Mouse (Mus musculus) lung, embryonic 16.5 days (tissue): ENCODE data around the gene Mef2c. TPM values are rescaled to one million over a fixed set of nuclear protein-coding genes. Genes with fewer than 3 reads are reported as not detected.

Experiments used
- ATAC-seq: fragments of 200-750 bp; cut with Nextera tagmentation; 2 replicates; pipeline ENCODE4 v1.8.0; 2017; ENCODE audit warnings: low read depth, mild to moderate bottlenecking, moderate library complexity
- H3K27ac ChIP-seq: fragments of 300-500 bp; sonication (generic); 2 replicates; pipeline ENCODE4 v1.5.1; 2014; ENCODE audit warnings: mild to moderate bottlenecking, control low read depth, low read length
- H3K27me3 ChIP-seq: fragments of 300-500 bp; sonication (generic); 2 replicates; pipeline ENCODE4 v1.6.1; 2014; ENCODE audit warnings: low read depth, low read length, mixed read lengths; ENCODE audit not compliant: control insufficient read depth, insufficient read depth
- H3K36me3 ChIP-seq: fragments of 300-500 bp; sonication (generic); 2 replicates; pipeline ENCODE4 v1.6.1; 2014; ENCODE audit warnings: low read length; ENCODE audit not compliant: control insufficient read depth, insufficient read depth
- H3K4me1 ChIP-seq: fragments of 300-500 bp; sonication (generic); replicated peaks from 2 replicates; pipeline ENCODE4 v1.6.1; 2014; ENCODE audit warnings: low read length, mixed read lengths; ENCODE audit not compliant: control insufficient read depth, insufficient read depth
- H3K4me2 ChIP-seq: fragments of 300-500 bp; sonication (generic); 2 replicates; pipeline ENCODE4 v1.6.1; 2014; ENCODE audit warnings: low read depth, low read length, control low read depth
- H3K4me3 ChIP-seq: fragments of 300-500 bp; sonication (generic); 2 replicates; pipeline ENCODE4 v1.5.1; 2014; ENCODE audit warnings: mild to moderate bottlenecking, low read length, control low read depth
- H3K9ac ChIP-seq: fragments of 300-500 bp; sonication (generic); 2 replicates; pipeline ENCODE4 v1.6.1; 2014; ENCODE audit warnings: low read length, control low read depth
- H3K9me3 ChIP-seq: fragments of 300-500 bp; sonication (generic); 2 replicates; pipeline ENCODE4 v1.6.1; 2016; ENCODE audit warnings: low read length; ENCODE audit not compliant: control insufficient read depth
- WGBS: fragments of 180-500 bp; shearing (Covaris S2); extraction: QIAGEN DNeasy Blood & Tissue Kit; methylation state at CpG from one replicate; pipeline ENCODE4 v1.1.7; 2014; 5-methylcytosine and 5-hydroxymethylcytosine counted together
- polyA plus RNA-seq: library from polyadenylated mRNA; unstranded; fragments of >200 nt; fragmentation: Nextera tagmentation; extraction: Ambion mirVana; gene quantifications from 2 replicates; pipeline ENCODE4 v1.2.1, GENCODE M21; 2015

The Mef2c gene
- polyA plus RNA-seq, 1 experiment from 2014 or later: 67.2 TPM

DNA sequence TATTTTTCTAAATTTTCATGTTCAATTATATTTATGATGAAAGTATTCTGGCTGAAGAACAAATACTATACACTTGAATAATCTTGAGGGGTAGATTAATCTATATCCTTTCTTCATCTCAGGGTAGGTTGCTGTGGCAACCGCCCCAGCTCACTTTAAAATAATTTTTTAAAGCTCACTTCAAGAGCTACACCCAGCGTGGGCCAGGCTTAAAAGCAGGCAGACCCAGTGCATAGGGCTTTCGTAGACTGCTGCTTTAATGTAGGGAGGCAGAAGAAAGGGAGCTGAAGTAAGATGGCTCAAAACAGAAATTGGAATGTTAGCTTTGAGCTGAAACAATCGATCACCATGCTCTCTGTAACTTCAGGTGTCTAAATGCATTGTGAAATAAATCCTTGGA lies 17.0 kb downstream of the Mef2c start:
- H3K9me3 ChIP-seq: no peaks in the 10 kb centered on the region
- H3K4me2 ChIP-seq: no peak overlapping the region
- no peaks in the 10 kb centered on the region; the same call in 1 of the 2 replicates for H3K27me3 ChIP-seq
- no peak overlapping the region for H3K9ac ChIP-seq
- no peak overlapping the region for H3K4me3 ChIP-seq
- H3K4me1 ChIP-seq: no peaks in the 10 kb centered on the region
- 54% methylated on average over 4 of the region's 4 CpGs for WGBS
- H3K36me3 ChIP-seq: no peaks in the 10 kb centered on the region
- no peak overlapping the region for H3K27ac ChIP-seq
- ATAC-seq: no peak

DNA sequence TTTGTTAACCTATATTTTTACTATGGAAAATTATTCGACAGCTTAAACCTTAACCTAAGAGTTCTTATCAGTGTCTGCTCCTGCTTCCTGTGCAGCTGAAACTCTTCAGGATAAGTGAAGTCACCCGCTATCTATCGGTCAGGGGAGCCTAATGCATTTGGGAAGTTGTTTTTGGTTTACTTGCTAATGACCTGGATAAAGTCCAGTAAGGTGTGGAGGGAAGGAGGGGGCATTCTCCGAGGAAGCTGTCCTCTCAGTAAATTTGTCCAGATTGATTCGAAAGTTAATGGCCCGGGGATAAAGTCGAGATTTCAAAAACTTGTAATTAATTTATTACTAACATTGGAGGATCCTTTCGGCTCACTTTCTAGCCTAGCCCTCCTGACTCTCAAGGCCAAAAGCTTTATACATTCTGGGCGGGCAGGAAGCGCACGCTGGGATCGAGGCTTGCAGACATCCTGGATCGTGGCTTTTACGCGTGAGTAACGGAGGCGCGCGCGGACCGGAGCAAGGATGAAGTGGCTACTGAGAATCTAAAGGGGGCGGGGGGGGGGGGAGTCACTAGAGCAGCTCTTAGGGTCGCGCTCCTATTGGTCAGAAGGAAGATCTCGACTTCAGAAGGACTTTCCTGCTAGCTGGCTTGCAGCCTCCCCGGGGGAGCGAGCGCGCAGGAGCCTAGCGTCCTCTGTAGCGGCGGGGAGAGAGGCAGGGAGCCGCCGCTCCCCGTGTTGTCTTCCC lies 19.6 kb downstream of the Mef2c start:
- H3K4me2 ChIP-seq: peak overlapping the region; percentile 64
- ATAC-seq: peak; percentile 84
- H3K9ac ChIP-seq: peak overlapping the region; percentile 68
- 2% methylated on average over 33 of the region's 35 CpGs for WGBS
- peaks cover 3% of the 10 kb centered on the region; the same call in 1 of the 2 replicates for H3K4me1 ChIP-seq
- peak overlapping the region; percentile 94; the same call in 1 of the 2 replicates for H3K27ac ChIP-seq
- no peaks in the 10 kb centered on the region for H3K9me3 ChIP-seq
- H3K36me3 ChIP-seq: no peaks in the 10 kb centered on the region
- peak overlapping the region; percentile 65 for H3K4me3 ChIP-seq
- no peaks in the 10 kb centered on the region; the same call in 1 of the 2 replicates for H3K27me3 ChIP-seq

DNA sequence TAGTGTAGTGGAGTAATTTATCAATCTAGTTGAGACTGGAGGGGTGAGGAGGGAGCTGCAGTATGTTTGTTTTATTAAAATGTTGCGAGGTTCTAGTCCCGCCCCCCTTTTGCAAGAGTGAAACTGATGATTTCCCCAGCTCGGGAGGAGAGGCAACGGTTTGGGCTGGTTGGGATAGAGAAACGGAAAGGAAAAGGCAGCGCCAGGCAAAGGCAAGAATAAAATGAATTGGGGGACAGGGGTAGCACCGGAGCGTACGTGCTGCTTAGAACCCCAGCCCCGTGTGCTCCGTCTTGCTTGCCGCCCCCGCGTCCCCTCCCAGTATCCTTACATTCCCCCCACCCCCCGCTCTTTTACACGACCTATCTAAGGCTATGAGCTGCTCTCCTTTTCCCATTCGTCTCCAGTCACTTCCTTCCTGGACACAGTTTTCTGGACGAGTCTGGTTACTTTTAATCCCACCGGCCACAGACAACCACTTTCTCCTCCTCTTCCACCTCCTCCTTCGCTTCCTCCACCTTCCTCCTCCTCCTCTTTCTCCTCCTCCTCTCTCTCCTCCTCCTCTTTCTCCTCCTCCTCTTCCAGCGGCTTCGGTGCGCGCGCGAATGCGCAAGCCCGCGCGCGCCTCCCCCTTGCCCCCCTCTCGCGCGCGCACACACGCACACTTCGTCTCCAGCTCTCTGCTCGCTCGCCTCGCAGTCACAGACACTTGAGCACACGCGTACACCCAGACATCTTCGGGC lies 20.5 kb downstream of the Mef2c start:
- peaks cover 3% of the 10 kb centered on the region; the same call in 1 of the 2 replicates for H3K4me1 ChIP-seq
- H3K27me3 ChIP-seq: no peaks in the 10 kb centered on the region; the same call in 1 of the 2 replicates
- peak overlapping the region; percentile 64 for H3K4me2 ChIP-seq
- no peaks in the 10 kb centered on the region for H3K36me3 ChIP-seq
- peak; percentile 86 for ATAC-seq
- H3K9ac ChIP-seq: peak overlapping the region; percentile 68
- H3K4me3 ChIP-seq: peak overlapping the region; percentile 65
- no peaks in the 10 kb centered on the region for H3K9me3 ChIP-seq
- under 1% methylated on average over 39 of the region's 43 CpGs for WGBS
- H3K27ac ChIP-seq: peak overlapping the region; percentile 94

DNA sequence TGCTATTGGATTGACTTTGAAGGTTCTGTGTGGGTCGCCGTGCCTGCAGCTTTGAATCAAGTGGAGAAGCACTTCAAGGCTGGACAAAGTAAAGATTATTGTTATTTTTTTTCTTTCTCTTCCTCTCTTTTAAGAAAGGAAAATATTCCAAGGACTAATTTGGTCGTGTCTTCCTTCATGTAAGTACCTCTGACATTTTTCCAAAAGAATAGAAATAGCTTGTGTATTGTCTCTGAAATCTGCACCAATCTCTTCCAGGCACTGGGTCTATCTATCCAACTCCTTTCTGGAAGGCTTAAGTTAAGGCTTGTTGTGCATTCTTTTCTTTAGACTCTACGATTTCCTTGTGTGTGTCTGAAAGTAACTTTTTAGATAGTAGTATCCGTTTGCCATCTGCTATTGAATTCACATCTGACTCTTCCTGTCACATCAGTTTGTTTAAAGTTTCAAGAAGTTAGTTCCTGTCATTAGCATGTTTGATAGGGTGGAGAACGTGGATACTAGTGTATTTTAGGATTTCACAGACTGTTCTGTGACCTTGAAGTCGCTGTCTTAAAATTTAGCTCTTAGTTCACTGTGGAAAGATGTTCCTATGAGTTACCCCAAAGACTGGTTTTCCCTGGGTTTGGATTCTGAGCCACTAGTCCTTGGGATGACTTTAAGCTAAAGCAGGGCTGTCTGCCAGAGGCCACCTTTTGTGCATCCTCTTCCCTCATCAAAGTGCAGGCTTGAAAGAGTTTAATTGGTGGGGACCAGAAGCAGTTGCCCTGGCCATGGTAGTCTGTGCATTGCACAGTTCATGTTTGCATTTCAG lies 21.3 kb downstream of the Mef2c start:
- Histone ChIP-seq H3K9me3 (no peaks in the 10 kb centered on the region), H3K27ac (peak overlapping the region; percentile 94), H3K4me3 (peak overlapping the region; percentile 65), H3K9ac (peak overlapping the region; percentile 68), H3K4me1 (peaks cover 3% of the 10 kb centered on the region; the same call in 1 of the 2 replicates), H3K36me3 (no peaks in the 10 kb centered on the region), H3K27me3 (no peaks in the 10 kb centered on the region; the same call in 1 of the 2 replicates), H3K4me2 (peak overlapping the region; percentile 64)
- no peak for ATAC-seq
- 4% methylated on average over 7 of the region's 7 CpGs for WGBS

DNA sequence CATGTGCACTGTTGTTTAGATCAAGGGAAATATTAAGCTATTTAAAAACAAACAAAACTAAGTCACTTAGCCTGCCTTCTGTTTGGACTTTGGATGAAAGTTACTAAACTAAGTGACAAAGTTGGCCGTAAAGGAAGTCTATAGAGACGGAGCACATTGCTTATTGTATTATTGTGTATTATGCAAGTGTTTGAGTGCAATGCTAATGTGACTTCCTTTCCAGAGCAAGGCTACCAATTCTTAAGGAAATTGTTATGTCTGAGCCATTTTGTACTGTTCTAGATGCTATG lies 21.8 kb downstream of the Mef2c start:
- 26% methylated on average over 2 of the region's 2 CpGs for WGBS
- H3K9me3 ChIP-seq: no peaks in the 10 kb centered on the region
- H3K27ac ChIP-seq: peak overlapping the region; percentile 94
- no peaks in the 10 kb centered on the region for H3K36me3 ChIP-seq
- no peak for ATAC-seq
- peak overlapping the region; percentile 64 for H3K4me2 ChIP-seq
- peak overlapping the region; percentile 68 for H3K9ac ChIP-seq
- H3K27me3 ChIP-seq: no peaks in the 10 kb centered on the region; the same call in 1 of the 2 replicates
- H3K4me1 ChIP-seq: peaks cover 3% of the 10 kb centered on the region; the same call in 1 of the 2 replicates
- H3K4me3 ChIP-seq: peak overlapping the region; percentile 65

DNA sequence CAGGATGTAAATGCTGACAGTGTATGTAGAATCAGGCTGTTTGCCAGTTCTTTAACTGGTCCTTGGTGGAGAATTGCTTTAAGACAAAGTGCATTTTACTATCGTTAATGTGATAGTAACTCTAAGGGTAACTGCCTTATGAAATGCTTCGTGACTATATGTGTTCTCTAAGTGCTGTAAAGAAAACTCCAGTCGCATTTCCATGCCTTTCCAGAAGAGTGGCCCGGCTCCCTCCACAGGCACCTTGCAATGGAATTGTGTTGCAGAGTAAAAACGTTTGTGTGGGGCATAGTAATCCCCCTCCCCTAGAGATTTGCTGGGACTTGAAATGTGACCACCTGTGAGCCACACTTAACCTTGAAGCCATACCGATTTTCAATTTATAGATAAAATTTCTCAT lies 22.2 kb downstream of the Mef2c start:
- Histone ChIP-seq H3K27ac (peak overlapping the region; percentile 94; the same call in 1 of the 2 replicates), H3K9me3 (no peaks in the 10 kb centered on the region), H3K4me2 (peak overlapping the region; percentile 64), H3K27me3 (no peaks in the 10 kb centered on the region; the same call in 1 of the 2 replicates), H3K9ac (peak overlapping the region; percentile 68), H3K4me3 (peak overlapping the region; percentile 65), H3K36me3 (no peaks in the 10 kb centered on the region), H3K4me1 (peaks cover 3% of the 10 kb centered on the region; the same call in 1 of the 2 replicates)
- ATAC-seq: no peak
- WGBS: 29% methylated on average over 6 of the region's 6 CpGs

DNA sequence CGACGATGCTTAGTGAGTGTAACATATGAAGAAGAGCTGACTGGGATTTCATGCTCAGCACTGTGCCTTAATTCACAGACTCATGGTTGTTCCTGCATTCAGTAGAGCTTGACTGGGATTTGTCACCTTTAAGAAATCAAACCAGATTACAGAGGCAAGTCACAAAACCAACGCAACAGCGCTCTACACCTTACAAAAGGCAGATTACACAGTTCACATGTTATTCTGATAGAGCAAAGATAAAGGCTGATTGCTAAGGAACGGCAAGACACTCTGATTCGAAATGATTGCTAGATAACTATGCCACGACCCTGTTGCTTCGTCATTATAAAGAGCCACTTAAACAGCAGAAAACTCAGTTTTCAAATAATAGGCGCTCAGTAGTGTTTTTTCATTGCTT lies 24.1 kb downstream of the Mef2c start:
- Histone ChIP-seq H3K4me2 (peak overlapping the region; percentile 18; the same call in 1 of the 2 replicates), H3K9ac (no peak overlapping the region), H3K36me3 (no peaks in the 10 kb centered on the region), H3K27me3 (no peaks in the 10 kb centered on the region), H3K4me1 (peaks cover 3% of the 10 kb centered on the region; the same call in 1 of the 2 replicates), H3K4me3 (no peak overlapping the region), H3K27ac (no peak overlapping the region), H3K9me3 (no peaks in the 10 kb centered on the region)
- no peak for ATAC-seq
- 70% methylated on average over 9 of the region's 9 CpGs for WGBS

DNA sequence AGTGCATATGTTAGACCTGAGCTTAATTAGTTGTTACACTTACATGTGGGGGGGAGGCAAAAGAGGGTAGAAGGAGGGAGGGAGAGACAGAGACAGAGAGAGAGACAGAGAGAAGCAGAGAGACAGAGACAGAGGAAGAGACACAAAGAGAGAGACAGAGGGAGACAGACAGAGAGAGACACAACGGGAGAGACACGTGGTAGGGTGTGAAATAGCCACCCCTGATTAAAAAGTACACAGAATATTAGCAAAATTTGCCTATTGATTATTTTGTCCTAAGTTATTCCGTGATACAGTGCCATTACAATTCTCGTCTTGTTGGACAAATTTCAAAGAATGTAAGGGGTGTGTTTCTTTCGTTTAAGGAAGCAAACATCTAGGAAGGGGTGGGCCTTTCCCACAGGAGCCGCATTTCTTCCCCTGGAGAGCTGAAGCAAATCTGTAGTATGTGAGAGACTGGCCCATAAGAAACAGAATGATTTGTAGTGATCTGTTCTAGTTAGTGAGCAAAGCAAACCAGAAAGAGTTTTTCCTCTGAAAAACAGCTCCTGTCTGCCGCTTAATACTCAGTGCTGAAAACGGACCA lies 26.0 kb downstream of the Mef2c start:
- Histone ChIP-seq H3K27ac (no peak overlapping the region), H3K4me2 (peak overlapping the region; percentile 29; the same call in 1 of the 2 replicates), H3K4me3 (no peak overlapping the region), H3K4me1 (peaks cover 3% of the 10 kb centered on the region; the same call in 1 of the 2 replicates), H3K27me3 (no peaks in the 10 kb centered on the region), H3K9me3 (no peaks in the 10 kb centered on the region), H3K9ac (no peak overlapping the region), H3K36me3 (no peaks in the 10 kb centered on the region)
- ATAC-seq: no peak
- WGBS: 53% methylated on average over 8 of the region's 8 CpGs
